Mouse (Mus musculus) duodenum, adult 2 months (tissue): ENCODE measurements around the gene Pigt. TPM values are rescaled to one million over a fixed set of nuclear protein-coding genes. Genes with fewer than 3 reads are reported as not detected.

Experiments used
- polyA plus RNA-seq: library from polyadenylated mRNA; depleted of rRNA; stranded (reverse); fragments of >200 nt; gene quantifications from 2 replicates; pipeline ENCODE4 v1.2.3, GENCODE M21; 2012; ENCODE audit warnings: low replicate concordance; rRNA removed

Gene Pigt
- 196 and 283 TPM in 2 replicates for polyA plus RNA-seq

DNA sequence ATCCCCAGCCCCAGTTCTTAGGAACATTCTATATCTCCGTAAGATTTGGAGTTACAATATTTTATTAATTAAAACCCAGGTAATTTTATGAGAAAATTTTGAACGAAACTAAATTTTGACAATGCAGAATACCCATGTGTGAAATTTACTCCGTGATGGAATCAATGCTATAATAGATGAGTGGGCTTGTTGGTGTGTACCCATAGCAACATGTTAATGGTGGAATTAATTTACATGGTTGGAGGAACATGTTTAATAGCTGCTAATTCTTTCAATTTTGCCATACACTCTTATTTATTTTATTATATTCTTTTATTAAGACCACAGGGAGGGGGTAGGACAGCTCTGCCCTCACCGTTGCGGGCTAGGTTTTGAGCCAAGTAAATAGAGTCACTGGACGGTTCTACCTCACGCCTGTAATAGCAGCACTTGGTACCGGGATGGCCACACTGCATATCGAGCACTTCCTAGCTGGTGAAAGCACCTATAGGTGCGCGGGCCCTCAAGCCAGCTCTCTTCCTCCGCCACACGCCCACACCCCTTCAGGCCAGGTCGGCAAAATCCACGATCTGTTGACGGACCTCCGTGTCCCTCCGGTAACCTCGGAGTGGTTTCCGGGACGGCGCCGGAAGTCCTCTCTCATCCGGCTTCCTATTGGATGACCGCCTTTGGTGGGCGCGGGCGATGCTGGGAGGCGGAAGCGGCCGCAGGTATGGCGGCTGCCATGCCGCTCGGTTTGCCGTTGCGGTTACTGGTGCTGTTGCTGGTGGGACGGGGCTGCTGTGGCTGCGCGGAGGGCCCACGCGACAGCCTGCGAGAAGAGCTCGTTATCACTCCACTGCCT, at the start of gene Pigt:
Gene Pigt (plus strand): TSS at position 674 of the 844 bp plus-strand sequence.

DNA sequence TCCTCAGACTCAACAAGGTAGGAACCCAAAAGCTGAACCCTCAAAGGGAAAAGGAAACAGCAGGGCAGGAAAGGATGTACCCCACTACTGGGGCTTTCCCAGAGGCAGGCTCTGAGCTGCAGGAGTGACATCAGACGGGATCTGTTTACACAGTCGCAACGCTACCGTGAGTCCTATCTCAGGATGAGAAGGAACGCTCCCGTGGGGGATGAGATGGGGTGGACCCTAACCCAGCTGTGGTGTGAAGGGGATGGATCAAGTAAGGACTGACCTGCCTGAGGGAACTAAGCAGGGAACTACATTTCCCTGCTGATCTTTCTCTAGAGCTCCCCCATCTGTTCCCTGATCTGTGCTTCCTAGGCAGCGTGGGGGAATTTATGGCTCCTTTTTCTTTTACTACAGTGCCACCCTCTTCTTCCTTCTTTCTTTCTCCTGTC, 40.4 kb upstream of the Pigt start, which contains the start of gene Sys1:
Gene Sys1 (plus strand): TSS at position 101 of the 437 bp plus-strand sequence.

DNA sequence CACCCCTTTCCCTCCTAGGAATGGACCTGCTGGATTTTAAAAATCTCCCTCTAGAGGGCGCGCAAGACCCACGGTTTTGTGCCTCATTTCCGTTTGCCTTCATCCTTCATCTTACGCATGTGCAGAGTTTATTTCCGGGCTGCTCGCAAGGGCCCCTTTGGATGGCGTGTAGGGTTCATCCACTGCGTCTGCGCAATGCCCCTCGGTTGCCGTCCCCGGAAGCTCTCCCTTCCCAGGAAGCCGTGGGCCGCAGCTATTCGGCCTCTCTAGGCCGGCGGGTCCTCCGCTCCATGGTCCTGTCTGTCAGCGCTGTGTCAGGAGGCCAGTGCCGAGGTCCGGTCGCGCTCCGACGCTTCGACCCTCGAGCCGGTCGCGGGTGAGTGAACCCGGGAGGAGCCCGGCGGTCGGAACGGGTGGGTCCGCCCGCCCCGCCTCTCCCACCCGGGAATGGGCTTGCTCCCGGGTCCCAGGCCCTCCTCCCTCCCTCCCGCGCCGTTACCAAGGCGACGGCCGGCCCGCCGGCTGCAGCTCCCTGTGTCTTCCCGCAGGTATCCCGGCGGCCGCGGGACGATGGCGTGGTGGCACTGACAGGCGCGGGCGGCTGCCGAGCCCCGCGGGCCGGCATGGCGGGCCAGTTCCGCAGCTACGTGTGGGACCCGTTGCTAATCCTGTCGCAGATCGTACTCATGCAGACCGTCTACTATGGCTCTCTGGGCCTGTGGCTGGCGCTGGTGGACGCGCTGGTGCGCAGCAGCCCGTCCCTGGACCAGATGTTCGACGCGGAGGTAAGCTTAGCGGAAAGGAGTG, 36.4 kb upstream of the Pigt start, which contains the start of gene Gm20458:
Gene Gm20458 (plus strand): TSS at position 223 of the 807 bp plus-strand sequence.

DNA sequence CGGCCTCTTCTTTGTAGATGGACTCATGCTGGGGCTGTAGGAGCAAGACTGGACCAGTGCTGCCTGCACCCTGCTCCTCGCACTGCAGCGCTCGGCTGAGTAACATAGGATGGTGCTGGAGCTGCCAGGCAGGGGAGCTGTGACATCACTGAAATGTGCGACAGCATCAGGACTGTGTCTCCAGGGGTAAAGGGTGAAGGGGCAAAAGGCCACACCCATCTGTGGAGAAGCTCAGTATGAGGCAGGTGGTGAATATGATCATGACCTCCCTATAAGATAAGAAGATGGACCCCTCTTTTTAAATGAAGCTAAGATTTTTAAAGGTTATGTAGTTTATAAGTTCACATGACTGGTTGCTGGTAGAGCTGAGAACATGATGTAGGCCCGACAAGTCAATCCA, 23.7 kb upstream of the Pigt start, which contains the start of gene Trp53tg5:
Gene Trp53tg5 (minus strand): TSS at position 101 of the 400 bp plus-strand sequence.

DNA sequence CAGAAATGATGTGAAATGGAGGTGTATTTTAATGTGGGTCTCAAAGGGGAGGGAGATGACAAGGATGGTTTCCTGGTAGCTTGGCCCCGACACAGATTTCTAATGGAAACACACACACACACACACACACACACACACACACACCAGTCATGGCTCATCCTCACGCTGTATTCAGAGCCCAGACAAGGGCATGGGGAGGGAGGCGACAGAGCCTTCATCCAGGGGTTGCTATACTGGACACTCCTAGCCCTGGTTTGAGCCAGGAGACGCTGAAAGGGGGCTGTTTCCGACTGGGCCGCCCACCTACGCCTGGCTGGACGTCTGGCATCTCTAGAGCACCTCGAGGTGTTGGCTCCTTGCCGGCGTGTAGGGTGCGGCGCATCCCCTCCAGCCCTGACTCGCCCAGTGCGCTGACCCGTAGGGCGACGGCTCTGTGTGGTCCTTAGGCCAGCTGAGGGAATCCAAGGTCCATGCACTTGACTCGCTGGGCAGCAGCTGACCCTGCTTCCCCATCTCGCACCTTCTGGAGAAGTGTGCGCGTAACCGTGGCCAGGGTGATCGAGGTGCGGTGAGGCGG, 11.6 kb upstream of the Pigt start, which contains the start of gene Dbndd2:
Gene Dbndd2 (plus strand): TSS at position 426 of the 577 bp plus-strand sequence.

Other genes starting within 250 kb of the Pigt start
- gene Svs3b, start 240.9 kb upstream of the Pigt start, polyA plus RNA-seq, result not detected in 2 replicates
- not detected in 2 replicates for gene Svs4, start 219.1 kb upstream of the Pigt start, polyA plus RNA-seq
- gene Svs3a, start 208.3 kb upstream of the Pigt start, polyA plus RNA-seq, result not detected in 2 replicates
- not detected in 2 replicates for gene Svs6, start 180.8 kb upstream of the Pigt start, polyA plus RNA-seq
- not detected in 2 replicates for gene Svs5, start 164.8 kb upstream of the Pigt start, polyA plus RNA-seq
- gene Slpi, start 108.4 kb upstream of the Pigt start, polyA plus RNA-seq, result 9.0 and 13.9 TPM in 2 replicates
- gene Rbpjl, start 94.4 kb upstream of the Pigt start, polyA plus RNA-seq, result 0.17 and 70.7 TPM in 2 replicates
- gene Matn4, start 92.4 kb upstream of the Pigt start, polyA plus RNA-seq, result 0.81 and 1.6 TPM in 2 replicates
- 26.7 and 44.6 TPM in 2 replicates for gene Sdc4, start 53.6 kb upstream of the Pigt start, polyA plus RNA-seq
- 289 and 485 TPM in 2 replicates for gene Sys1, start 40.6 kb upstream of the Pigt start, polyA plus RNA-seq
- gene Gm20458, start 36.6 kb upstream of the Pigt start, polyA plus RNA-seq, result 34.5 and 97.9 TPM in 2 replicates
- not detected in 2 replicates for gene Trp53tg5, start 23.8 kb upstream of the Pigt start, polyA plus RNA-seq
- gene Dbndd2, start 11.4 kb upstream of the Pigt start, polyA plus RNA-seq, result 59.4 and 113 TPM in 2 replicates
- gene Wfdc2, start 64.9 kb downstream of the Pigt start, polyA plus RNA-seq, result 2.4 and 68.3 TPM in 2 replicates
- not detected in 2 replicates for gene Spint3, start 75.9 kb downstream of the Pigt start, polyA plus RNA-seq
- gene Wfdc6a, start 87.9 kb downstream of the Pigt start, polyA plus RNA-seq, result not detected in 2 replicates
- gene Eppin, start 96.1 kb downstream of the Pigt start, polyA plus RNA-seq, result not detected in 2 replicates
- gene Wfdc6b, start 116.0 kb downstream of the Pigt start, polyA plus RNA-seq, result not detected in 2 replicates
- not detected in 2 replicates for gene Wfdc8, start 116.1 kb downstream of the Pigt start, polyA plus RNA-seq
- gene Wfdc16, start 141.3 kb downstream of the Pigt start, polyA plus RNA-seq, result 0.16 TPM in 1 of 2 replicates, not detected in the other
- gene Wfdc10, start 158.5 kb downstream of the Pigt start, polyA plus RNA-seq, result 1.1 and 3.7 TPM in 2 replicates
- gene Wfdc9, start 159.1 kb downstream of the Pigt start, polyA plus RNA-seq, result not detected in 2 replicates
- not detected in 2 replicates for gene Wfdc11, start 176.6 kb downstream of the Pigt start, polyA plus RNA-seq
- 0.08 TPM in 1 of 2 replicates, not detected in the other for gene Wfdc13, start 187.6 kb downstream of the Pigt start, polyA plus RNA-seq
- not detected in 2 replicates for gene Spint4, start 201.0 kb downstream of the Pigt start, polyA plus RNA-seq
- gene Spint5, start 217.8 kb downstream of the Pigt start, polyA plus RNA-seq, result not detected in 2 replicates
- 1.2 TPM in 1 of 2 replicates, not detected in the other for gene Wfdc3, start 248.4 kb downstream of the Pigt start, polyA plus RNA-seq
- 23.0 and 61.4 TPM in 2 replicates for gene Dnttip1, start 248.5 kb downstream of the Pigt start, polyA plus RNA-seq